Mouse (Mus musculus): ENCODE data around the gene Tmco2. TPM values are rescaled to one million over a fixed set of nuclear protein-coding genes. Genes with fewer than 3 reads are reported as not detected.
"Not testable (repeated sequence)": the region's sequence is repeated elsewhere in the genome, so short reads cannot be mapped to it uniquely, and the experiment has no call there.

Tmco2 gene
- total RNA-seq (2018; cell fraction: chromatin; rRNA removed), result not detected
- not detected for total RNA-seq (2018; cell fraction: cytosol; rRNA removed)
- not detected for total RNA-seq (2018; cell fraction: nucleus; rRNA removed)
- not detected in 3 replicates for polyA plus RNA-seq (2018)

DNA sequence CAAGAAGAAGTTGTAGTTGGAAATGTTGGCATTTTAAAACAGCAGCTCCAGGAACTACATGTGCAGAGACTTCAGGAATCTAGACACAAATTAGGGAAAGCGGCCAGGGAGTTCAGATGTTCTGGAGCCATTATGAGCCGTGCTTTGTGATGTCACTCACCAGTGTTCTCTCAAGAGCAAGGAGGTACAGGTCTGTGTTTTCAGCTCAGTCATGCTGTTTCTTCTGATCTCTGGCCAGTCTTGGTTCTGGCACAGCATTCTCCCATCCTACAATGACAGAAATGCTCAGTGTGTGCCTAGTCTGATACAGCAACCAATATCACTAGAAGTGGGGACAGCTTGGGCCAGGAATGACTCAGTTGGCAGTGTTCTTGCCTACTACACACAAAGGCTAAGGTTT is at the start of gene Tmco2:
Tmco2 (minus strand) TSS at position 101 of the 400 bp plus-strand sequence.
- no peaks in the 10 kb centered on the region for H3K36me3 ChIP-seq (ENCODE audit: inconsistent target)
- no peaks in the 10 kb centered on the region for H3K79me2 ChIP-seq (ENCODE audit: inconsistent target)
- WGBS (ENCODE audit: missing documents), result 88% methylated on average over 2 of the region's 2 CpGs
- H3K27ac ChIP-seq, result no peak within 1 kb of the TSS
- no peak within 1 kb of the TSS for H3K4me3 ChIP-seq (ENCODE audit: inconsistent target)

DNA sequence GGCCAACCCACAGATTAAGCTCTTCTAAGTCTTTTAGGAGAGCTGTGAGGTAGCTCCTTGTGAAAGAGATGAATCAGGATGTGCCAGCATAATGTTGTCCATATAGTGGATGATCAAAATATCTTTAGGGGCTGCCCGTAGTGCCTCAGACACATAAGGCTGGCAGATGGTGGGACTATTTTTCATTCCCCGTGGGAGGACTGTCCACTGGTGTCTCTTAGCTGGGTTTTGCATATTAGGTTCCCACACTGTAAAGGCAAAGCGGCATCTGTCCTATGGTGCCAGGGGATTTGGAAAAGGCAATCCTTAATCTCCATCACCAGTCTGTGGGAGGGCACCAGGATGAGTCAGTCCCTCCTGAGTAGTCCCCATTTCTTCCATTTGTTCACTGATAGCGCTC is 5.7 kb downstream of the Tmco2 start:
- Histone ChIP-seq H3K4me3 (ENCODE audit: inconsistent target) (no peak overlapping the region), H3K27ac (no peak overlapping the region), H3K79me2 (ENCODE audit: inconsistent target) (no peaks in the 10 kb centered on the region), H3K36me3 (ENCODE audit: inconsistent target) (no peaks in the 10 kb centered on the region)
- WGBS (ENCODE audit: missing documents), result 88% methylated on average over 4 of the region's 4 CpGs

DNA sequence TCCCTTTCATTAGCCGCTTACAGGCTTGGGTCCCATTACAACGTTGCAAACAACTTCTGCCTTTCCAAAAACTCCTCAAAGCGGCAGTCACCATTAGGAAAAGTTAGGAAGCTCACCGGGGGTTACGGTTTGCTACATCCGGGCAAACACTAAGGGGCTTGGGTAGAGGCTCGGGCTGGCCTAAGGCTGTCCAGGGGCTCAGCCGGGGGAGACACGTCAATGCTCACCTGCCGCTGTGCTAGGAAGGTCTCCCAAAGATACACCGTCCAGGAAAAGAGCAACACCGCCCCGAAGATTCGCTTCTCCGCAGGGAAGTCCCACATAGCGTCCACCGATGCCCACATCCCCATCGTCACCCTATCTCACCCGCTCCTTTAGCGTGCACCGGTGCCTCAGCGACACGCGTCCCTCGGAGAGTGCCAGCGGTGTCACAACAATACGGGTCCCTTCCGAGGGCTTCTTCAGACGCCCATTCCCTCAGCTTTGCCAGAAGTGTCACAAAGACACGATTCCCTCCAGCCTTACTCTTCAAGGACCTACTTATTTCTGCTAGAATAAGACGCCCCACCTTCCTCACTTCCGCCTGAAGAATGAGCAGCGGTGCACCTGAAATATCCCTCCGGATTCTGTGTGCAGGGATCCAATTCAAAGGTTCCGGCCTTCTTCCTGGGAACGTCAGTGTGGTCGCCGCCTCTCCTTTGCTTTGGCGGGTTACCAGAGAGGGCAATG is 11.2 kb downstream of the Tmco2 start, which contains the start of gene Zmpste24:
Zmpste24 (minus strand) TSS at position 592 of the 729 bp plus-strand sequence.
- 1% methylated on average over 39 of the region's 39 CpGs for WGBS (ENCODE audit: missing documents)
- H3K36me3 ChIP-seq (ENCODE audit: inconsistent target), result peaks cover 6% of the 10 kb centered on the region; the same call in 1 of the 2 replicates
- H3K79me2 ChIP-seq (ENCODE audit: inconsistent target), result peaks cover 16% of the 10 kb centered on the region; the same call in 1 of the 2 replicates
- 0 out of 2 replicates have a peak within 1 kb of the TSS, but pooled peaks have one; percentile 12 for H3K27ac ChIP-seq
- peak within 1 kb of the TSS; percentile 98 for H3K4me3 ChIP-seq (ENCODE audit: inconsistent target)

DNA sequence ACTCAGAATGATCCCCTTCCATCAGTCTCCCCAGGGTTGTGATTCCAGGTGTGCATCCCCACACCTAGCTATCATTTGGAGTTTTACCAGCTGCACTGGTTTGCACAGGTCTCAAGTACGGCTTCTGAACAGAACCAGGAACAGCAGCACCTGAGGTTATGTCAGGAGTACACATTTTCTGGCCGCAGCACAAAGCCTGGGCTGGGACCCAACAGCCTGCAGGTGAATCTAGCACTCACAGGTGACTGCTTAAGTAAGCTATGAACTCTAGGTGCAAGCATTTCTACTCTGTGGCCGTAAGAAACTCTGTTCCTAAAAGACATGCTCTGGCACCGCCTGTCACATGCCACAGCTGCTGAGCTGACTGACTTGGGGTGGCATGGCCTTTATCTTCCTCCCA is 18.8 kb downstream of the Tmco2 start:
- Histone ChIP-seq H3K36me3 (ENCODE audit: inconsistent target) (peaks cover 6% of the 10 kb centered on the region; the same call in 1 of the 2 replicates), H3K79me2 (ENCODE audit: inconsistent target) (no peaks in the 10 kb centered on the region), H3K27ac (no peak overlapping the region), H3K4me3 (ENCODE audit: inconsistent target) (no peak overlapping the region)
- WGBS (ENCODE audit: missing documents), result 100% methylated on average over 4 of the region's 4 CpGs

DNA sequence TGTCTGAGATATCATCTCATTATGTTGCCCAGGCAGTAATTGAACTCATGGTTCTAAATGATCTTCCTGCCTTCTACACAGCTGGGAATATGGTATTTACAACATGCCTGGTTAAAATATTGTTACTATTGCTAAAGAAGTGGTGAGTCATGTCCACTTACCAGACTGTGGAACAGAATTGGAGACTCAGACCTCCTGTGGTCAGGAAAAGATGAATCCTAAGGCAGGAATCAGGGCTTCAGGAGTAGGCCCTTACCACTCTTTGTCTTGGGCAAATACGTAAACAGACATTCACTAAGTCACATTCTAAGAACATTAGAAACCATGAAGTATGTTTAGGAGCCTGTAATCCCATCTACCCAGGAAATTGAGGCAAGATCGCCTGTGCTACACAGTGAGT is 20.3 kb downstream of the Tmco2 start:
- Histone ChIP-seq H3K4me3 (ENCODE audit: inconsistent target) (no peak overlapping the region), H3K36me3 (ENCODE audit: inconsistent target) (peaks cover 6% of the 10 kb centered on the region; the same call in 1 of the 2 replicates), H3K27ac (no peak overlapping the region), H3K79me2 (ENCODE audit: inconsistent target) (no peaks in the 10 kb centered on the region)
- WGBS (ENCODE audit: missing documents), result 96% methylated on average over 2 of the region's 2 CpGs

DNA sequence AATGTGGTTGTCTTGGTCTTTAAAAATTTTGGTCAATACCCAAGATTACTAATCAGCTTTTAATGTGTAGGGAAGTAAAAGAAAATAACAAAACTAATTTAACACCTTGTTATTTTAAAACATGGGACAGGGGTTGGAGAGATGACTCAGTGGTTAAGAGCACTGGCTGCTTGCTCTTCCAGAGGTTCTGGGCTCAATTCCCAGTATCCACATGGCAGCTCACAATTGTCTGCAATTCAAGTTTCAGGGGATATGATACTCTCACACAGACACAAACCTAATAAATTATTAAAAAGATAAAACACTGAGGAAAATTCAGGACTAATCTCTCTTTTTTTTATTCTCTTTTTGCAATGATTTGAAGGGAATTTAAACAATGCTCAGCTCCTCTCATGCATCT is 24.5 kb downstream of the Tmco2 start:
- Histone ChIP-seq H3K36me3 (ENCODE audit: inconsistent target) (peaks cover 24% of the 10 kb centered on the region), H3K4me3 (ENCODE audit: inconsistent target) (no peak overlapping the region), H3K27ac (no peak overlapping the region), H3K79me2 (ENCODE audit: inconsistent target) (no peaks in the 10 kb centered on the region)

DNA sequence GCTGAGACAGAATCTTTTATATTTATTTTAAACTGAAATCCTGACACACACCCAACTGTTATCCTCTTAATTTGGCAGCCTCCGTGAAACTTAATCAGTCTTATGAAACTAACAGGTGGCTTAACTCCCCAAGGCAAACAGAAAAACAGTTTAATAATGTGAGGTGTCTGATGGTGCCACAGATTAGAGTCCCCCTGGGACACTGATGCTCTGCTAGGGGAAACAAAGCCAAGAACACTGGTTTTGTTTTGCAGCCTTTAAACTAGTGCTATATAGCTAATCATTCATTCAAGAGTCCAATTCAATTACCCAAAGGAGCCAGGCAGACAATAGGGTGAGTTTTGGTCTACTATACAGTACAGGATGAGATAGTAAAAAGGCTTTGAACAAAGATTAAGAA is 28.6 kb downstream of the Tmco2 start:
- 86% methylated on average over 1 of the region's 1 CpGs for WGBS (ENCODE audit: missing documents)
- H3K79me2 ChIP-seq (ENCODE audit: inconsistent target), result no peaks in the 10 kb centered on the region
- no peak overlapping the region for H3K4me3 ChIP-seq (ENCODE audit: inconsistent target)
- H3K27ac ChIP-seq, result no peak overlapping the region
- H3K36me3 ChIP-seq (ENCODE audit: inconsistent target), result peaks cover 24% of the 10 kb centered on the region

DNA sequence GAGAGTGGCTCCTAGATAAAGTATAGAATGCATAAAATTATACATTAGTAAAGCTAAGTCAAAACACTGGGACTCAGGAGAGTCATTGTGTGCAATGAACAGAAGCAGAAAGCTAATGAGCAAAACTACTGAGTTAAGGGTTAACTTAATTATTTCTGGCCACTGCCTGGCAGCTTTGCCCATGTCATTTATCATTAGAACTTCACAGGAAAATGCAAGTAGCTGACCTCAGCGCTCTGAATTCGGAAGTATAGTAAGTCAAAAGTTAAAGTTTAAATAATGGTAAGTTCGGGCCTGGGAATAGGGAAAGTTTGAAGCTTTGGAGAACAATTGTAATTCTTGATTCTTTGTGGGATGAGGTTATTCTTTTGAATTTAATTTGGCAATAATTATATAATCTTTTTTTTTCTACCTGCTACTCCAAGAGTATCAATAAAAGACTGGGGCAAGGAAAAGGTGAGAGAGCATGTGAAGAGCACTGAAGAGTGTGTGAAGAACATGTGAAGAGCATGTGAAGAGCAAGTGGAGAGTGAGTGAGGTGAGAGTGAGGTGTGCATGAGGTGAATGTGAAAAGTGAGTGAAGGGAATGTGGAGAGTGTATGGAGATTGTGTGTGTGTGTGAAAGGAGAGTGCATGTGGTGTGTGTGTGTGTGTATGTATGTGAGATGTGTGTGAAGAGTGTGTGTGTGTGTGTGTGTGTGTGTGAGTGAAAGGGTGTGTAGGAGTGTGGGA is 30.9 kb downstream of the Tmco2 start:
- Histone ChIP-seq H3K4me3 (ENCODE audit: inconsistent target) (no peak overlapping the region), H3K79me2 (ENCODE audit: inconsistent target) (no peaks in the 10 kb centered on the region), H3K36me3 (ENCODE audit: inconsistent target) (peaks cover 24% of the 10 kb centered on the region), H3K27ac (no peak overlapping the region)
- 94% methylated on average over 3 of the region's 3 CpGs for WGBS (ENCODE audit: missing documents)

DNA sequence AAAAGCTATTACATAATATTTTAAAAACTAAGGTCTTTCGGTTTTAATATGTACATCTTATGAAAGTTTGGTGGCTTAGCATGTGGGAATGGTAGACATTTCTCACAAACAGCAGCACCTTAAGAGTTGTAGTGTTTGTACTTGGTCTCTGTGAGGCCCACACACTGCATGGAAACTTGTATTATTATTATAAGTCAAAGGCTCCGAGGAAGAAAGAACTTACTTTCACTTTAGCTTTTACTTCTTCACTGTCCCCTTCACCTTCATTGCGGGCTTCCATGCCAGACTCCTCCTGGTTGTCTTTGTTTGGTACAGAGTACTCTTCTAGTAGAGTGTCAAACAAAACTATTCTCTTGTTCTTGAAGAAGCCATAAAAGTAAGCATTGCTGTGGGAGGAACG is 34.8 kb downstream of the Tmco2 start:
- 81% methylated on average over 4 of the region's 4 CpGs for WGBS (ENCODE audit: missing documents)
- Histone ChIP-seq H3K4me3 (ENCODE audit: inconsistent target) (no peak overlapping the region), H3K36me3 (ENCODE audit: inconsistent target) (no peaks in the 10 kb centered on the region; the same call in 1 of the 2 replicates), H3K79me2 (ENCODE audit: inconsistent target) (no peaks in the 10 kb centered on the region), H3K27ac (no peak overlapping the region)

DNA sequence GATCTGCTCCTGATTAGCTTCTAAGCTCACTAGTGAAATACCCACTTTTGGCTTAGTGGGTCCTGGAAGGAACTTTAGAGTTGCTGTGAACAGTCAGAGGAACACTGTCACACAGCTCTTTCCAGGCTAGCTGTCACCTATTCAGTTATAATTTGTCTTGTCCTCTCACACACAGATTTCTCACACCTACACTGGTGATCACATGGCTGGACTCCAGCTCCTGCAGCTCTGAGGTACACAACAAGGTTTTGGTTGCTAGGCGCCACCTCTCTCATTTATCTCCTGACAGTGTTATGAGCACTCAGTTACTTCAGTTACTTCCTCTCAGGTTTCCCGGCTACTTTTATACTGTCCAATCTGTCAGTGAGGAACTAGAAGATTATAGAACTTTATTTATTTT is 43.7 kb downstream of the Tmco2 start:
- H3K27ac ChIP-seq, result no peak overlapping the region
- no peaks in the 10 kb centered on the region for H3K79me2 ChIP-seq (ENCODE audit: inconsistent target)
- no peak overlapping the region for H3K4me3 ChIP-seq (ENCODE audit: inconsistent target)
- WGBS (ENCODE audit: missing documents), result 73% methylated on average over 2 of the region's 2 CpGs
- 0 out of 2 replicates have a peak, but pooled peaks cover 4% of the 10 kb centered on the region for H3K36me3 ChIP-seq (ENCODE audit: inconsistent target)

DNA sequence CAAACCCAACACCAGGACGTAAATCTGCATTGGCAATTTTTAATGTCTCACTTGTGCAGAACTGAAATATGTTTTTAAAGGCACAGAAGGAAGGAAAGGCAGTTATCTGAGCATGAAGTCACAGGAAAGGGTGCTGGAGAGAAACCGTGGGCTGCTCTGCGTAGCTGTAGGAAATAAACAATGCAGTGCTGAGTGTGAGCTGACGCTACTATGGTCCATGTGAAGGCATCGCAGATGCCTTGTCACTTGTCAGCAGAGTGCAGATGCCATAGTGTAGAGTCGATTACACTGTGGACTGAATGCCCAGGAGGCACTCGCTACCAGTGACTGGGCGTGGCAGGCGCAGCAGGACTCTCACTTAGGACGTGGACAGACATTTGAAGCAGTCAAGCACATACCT is 49.8 kb downstream of the Tmco2 start:
- not testable (repeated sequence) for H3K36me3 ChIP-seq (ENCODE audit: inconsistent target); H3K4me3 ChIP-seq (ENCODE audit: inconsistent target); H3K27ac ChIP-seq; H3K79me2 ChIP-seq (ENCODE audit: inconsistent target)
- 87% methylated on average over 6 of the region's 10 CpGs for WGBS (ENCODE audit: missing documents)

DNA sequence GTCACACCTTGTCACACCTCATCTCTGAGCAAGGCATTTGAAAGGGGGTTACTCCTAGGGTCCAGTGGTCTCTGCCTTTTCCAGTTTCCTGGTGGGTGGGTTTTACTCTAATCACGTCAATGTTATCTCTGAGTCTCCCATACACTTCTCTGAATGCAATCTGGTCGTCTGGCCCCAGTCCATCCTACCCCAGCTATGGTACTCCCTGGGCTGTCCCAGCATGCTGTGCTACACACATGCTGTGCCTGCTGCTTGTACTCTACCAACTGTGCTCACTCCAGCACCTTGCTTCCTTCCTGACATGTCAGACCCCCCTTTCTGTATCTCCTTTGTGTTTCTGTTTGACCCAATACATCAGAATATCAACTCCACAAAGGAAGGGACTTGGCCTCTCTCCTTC is 52.0 kb downstream of the Tmco2 start:
- no peak overlapping the region for H3K27ac ChIP-seq
- no peaks in the 10 kb centered on the region for H3K36me3 ChIP-seq (ENCODE audit: inconsistent target)
- no peak overlapping the region for H3K4me3 ChIP-seq (ENCODE audit: inconsistent target)
- WGBS (ENCODE audit: missing documents), result 82% methylated on average over 2 of the region's 2 CpGs
- H3K79me2 ChIP-seq (ENCODE audit: inconsistent target), result no peaks in the 10 kb centered on the region

DNA sequence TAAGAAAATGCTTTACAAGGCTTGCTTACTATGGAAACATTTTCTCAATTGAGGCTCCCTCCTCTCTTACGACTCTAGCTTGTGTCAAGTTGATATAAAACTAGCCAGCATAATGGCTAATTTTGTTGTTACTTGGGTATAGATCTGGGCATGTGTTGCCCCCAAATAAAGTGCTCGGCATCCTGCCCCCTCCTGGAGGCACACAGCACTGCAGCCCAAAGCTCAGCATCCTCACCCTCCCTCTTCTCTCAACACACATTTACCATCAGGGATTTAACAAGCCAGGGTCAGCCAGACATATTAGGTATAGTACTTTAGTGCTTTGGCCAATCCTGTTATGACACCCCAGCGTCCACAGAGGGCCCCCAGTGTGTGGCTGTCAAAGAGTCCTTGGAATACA is 52.7 kb downstream of the Tmco2 start:
- WGBS (ENCODE audit: missing documents), result 67% methylated on average over 3 of the region's 3 CpGs
- Histone ChIP-seq H3K79me2 (ENCODE audit: inconsistent target) (no peaks in the 10 kb centered on the region), H3K36me3 (ENCODE audit: inconsistent target) (no peaks in the 10 kb centered on the region), H3K4me3 (ENCODE audit: inconsistent target) (no peak overlapping the region), H3K27ac (no peak overlapping the region)
